Comparison of ENCODE assay signal across 17 mouse cellular contexts in genomic region chr19:41837917-41838261, GRCm38 (mm10). TPM values are rescaled to one million over a fixed set of nuclear protein-coding genes. Genes with fewer than 3 reads are reported as not detected.
DNase-seq lines count a peak whose midpoint lies in the region; ATAC-seq and TF ChIP-seq lines count a peak whose summit lies in the region.
"Had no signal": no experiment of that assay in that cellular context is flagged by ENCODE, and none has a peak within 500 bp of the region (broad histone marks: within the 10 kb centered on the region; RNA-seq: fewer than 3 reads in every experiment).

No protein-coding gene starts in this region.

- ATAC-seq in heart, embryonic 12.5 days (ENCODE audit: insufficient number of reproducible peaks, low FRiP score): 0 out of 2 replicates have a peak, but pooled peaks have one; percentile 5
- no peak for ATAC-seq in G1E (ENCODE audit: extremely low read depth, insufficient number of reproducible peaks, low FRiP score, poor library complexity, severe bottlenecking)
- peak; percentile 79 for ATAC-seq in intestine, postnatal 0 days
- ATAC-seq: midbrain, embryonic 16.5 days; Patski had no signal

- H3K9me3 ChIP-seq in heart, embryonic 12.5 days (replicated peaks): no peaks in the 10 kb centered on the region
- no peaks in the 10 kb centered on the region for H3K9me3 ChIP-seq in G1E (replicated peaks)
- H3K9me3 ChIP-seq in intestine, postnatal 0 days (ENCODE audit: control insufficient read depth): no peaks in the 10 kb centered on the region
- H3K9me3 ChIP-seq: embryonic facial prominence, embryonic 15.5 days had no signal

- no peak overlapping the region for H3K4me3 ChIP-seq in heart, embryonic 12.5 days
- H3K4me3 ChIP-seq in G1E (ENCODE audit: low read depth, low read length): peak overlapping the region; percentile 46; the same call in 1 of the 2 replicates
- peak overlapping the region; percentile 11; the same call in 1 of the 2 replicates for H3K4me3 ChIP-seq in intestine, postnatal 0 days (ENCODE audit: low read depth, low read length)
- H3K4me3 ChIP-seq: embryonic facial prominence, embryonic 15.5 days; gastrocnemius, adult 2 months had no signal

- WGBS in heart, embryonic 12.5 days: 16% methylated on average over 4 of the region's 4 CpGs
- 21% methylated on average over 4 of the region's 4 CpGs for whole genome bisulfite sequencing in intestine, postnatal 0 days

- 0 out of 2 replicates have a peak overlapping the region, but pooled peaks have one; percentile 12 for H3K27ac ChIP-seq in heart, embryonic 12.5 days (ENCODE audit: poor library complexity, severe bottlenecking)
- H3K27ac ChIP-seq in intestine, postnatal 0 days (ENCODE audit: low read depth, low read length): peak overlapping the region; percentile 72
- H3K27ac ChIP-seq: embryonic facial prominence, embryonic 15.5 days; gastrocnemius, adult 2 months; hindbrain, embryonic 14.5 days had no signal

- H3K9ac ChIP-seq in heart, embryonic 12.5 days: no peak overlapping the region
- no peak overlapping the region for H3K9ac ChIP-seq in intestine, postnatal 0 days (ENCODE audit: low read depth, low read length)
- H3K9ac ChIP-seq: embryonic facial prominence, embryonic 15.5 days; hindbrain, embryonic 14.5 days had no signal

- no peak for DNase-seq in heart, postnatal 10 days
- no peak for DNase-seq in G1E (ENCODE audit: low spot score)
- DNase-seq in lung, postnatal 10 days: peak; percentile 56
- DNase-seq in MN1 (ENCODE audit: low spot score): no peak
- no peak for DNase-seq in adrenal gland, postnatal 10 days
- DNase-seq in right cerebral cortex, postnatal 25 days: no peak
- DNase-seq: adrenal gland, postnatal 14 days; cerebellum, postnatal 10 days; gastrocnemius, adult 2 months; right cerebral cortex, postnatal 4 days; thymus, adult 2 months had no signal

- no peaks in the 10 kb centered on the region for H3K36me3 ChIP-seq in heart, embryonic 12.5 days
- peaks cover 22% of the 10 kb centered on the region for H3K36me3 ChIP-seq in G1E (replicated peaks)
- no peaks in the 10 kb centered on the region for H3K36me3 ChIP-seq in intestine, postnatal 0 days (ENCODE audit: control insufficient read depth, insufficient read depth)
- H3K36me3 ChIP-seq: embryonic facial prominence, embryonic 15.5 days had no signal

- no peak for TF ChIP-seq CTCF in G1E (IDR thresholded peaks at IDR 0.05; ENCODE audit: low read depth, low read length)
- no peak for TF ChIP-seq CTCF in intestine, postnatal 0 days (IDR thresholded peaks at IDR 0.05; ENCODE audit: low read depth)

- H3K27me3 ChIP-seq in heart, embryonic 12.5 days (replicated peaks): no peaks in the 10 kb centered on the region
- H3K27me3 ChIP-seq in G1E (ENCODE audit: insufficient read depth, low read length): no peaks in the 10 kb centered on the region
- no peaks in the 10 kb centered on the region for H3K27me3 ChIP-seq in intestine, postnatal 0 days (replicated peaks; ENCODE audit: control insufficient read depth, insufficient read depth, low read length)

- intact Hi-C loops in heart, postnatal 10 days (cut with DNase I): no loop called here

- H3K4me1 ChIP-seq in heart, embryonic 12.5 days (replicated peaks): peaks cover 51% of the 10 kb centered on the region
- H3K4me1 ChIP-seq in G1E (ENCODE audit: insufficient read depth, low read depth, low read length): peaks cover 86% of the 10 kb centered on the region
- no peaks in the 10 kb centered on the region; the same call in 1 of the 2 replicates for H3K4me1 ChIP-seq in intestine, postnatal 0 days (replicated peaks; ENCODE audit: control insufficient read depth, insufficient read depth, low read length)

- H3K4me2 ChIP-seq in heart, embryonic 12.5 days: 0 out of 2 replicates have a peak overlapping the region, but pooled peaks have one; percentile 6
- peak overlapping the region; percentile 51 for H3K4me2 ChIP-seq in intestine, postnatal 0 days (replicated peaks; ENCODE audit: low read depth)
- H3K4me2 ChIP-seq: embryonic facial prominence, embryonic 15.5 days; hindbrain, embryonic 14.5 days had no signal

RNA-seq across cellular contexts. Expression of gene Frat1, which starts 8.1 kb away (rescaled TPM):
- 2.5 and 3.2 TPM in 2 replicates for polyA plus RNA-seq in heart, embryonic 12.5 days (2016; fragmentation: Nextera tagmentation; extraction: Ambion mirVana)
- 1 to 10 TPM; 2.2 to 3.8 TPM for total RNA-seq in heart, postnatal 10 days (2021)
- total RNA-seq in G1E (2014; fragmentation: Nextera tagmentation) (11.4 and 13.5 TPM in 2 replicates), G1E (2017) (17.9 and 19.8 TPM in 2 replicates)
- 41.1 and 52.6 TPM in 2 replicates for polyA plus RNA-seq in G1E (2012)
- polyA plus RNA-seq in intestine, postnatal 0 days (2015; fragmentation: Nextera tagmentation; extraction: Ambion mirVana): 6.4 and 8.3 TPM in 2 replicates
- 10 to 100 TPM in 1 of 2 experiments, 1 to 10 TPM in 1; 8.6 to 11.7 TPM for total RNA-seq in adrenal gland, postnatal 10 days (2021)

RNA-seq across cellular contexts. Expression of gene Frat2, which starts 10.0 kb away (rescaled TPM):
- polyA plus RNA-seq in heart, embryonic 12.5 days (2016; fragmentation: Nextera tagmentation; extraction: Ambion mirVana): 3.6 TPM in 2 replicates
- total RNA-seq in heart, postnatal 10 days (2021): 1 to 10 TPM; 4.7 to 6.9 TPM
- total RNA-seq in G1E (2014; fragmentation: Nextera tagmentation): 15.3 and 17.8 TPM in 2 replicates
- 23.4 and 30.4 TPM in 2 replicates for total RNA-seq in G1E (2017)
- 42.6 and 60.2 TPM in 2 replicates for polyA plus RNA-seq in G1E (2012)
- 3.8 and 4.5 TPM in 2 replicates for polyA plus RNA-seq in intestine, postnatal 0 days (2015; fragmentation: Nextera tagmentation; extraction: Ambion mirVana)
- total RNA-seq in adrenal gland, postnatal 10 days (2021): 1 to 10 TPM; 4.8 to 7.1 TPM

RNA-seq across cellular contexts. Expression of gene Arhgap19, which starts 36.0 kb away (rescaled TPM):
- polyA plus RNA-seq in heart, embryonic 12.5 days (2016; fragmentation: Nextera tagmentation; extraction: Ambion mirVana): 17.8 and 19.5 TPM in 2 replicates
- total RNA-seq in heart, postnatal 10 days (2021): 1 to 10 TPM; 4.6 to 4.9 TPM
- 66.1 and 95.6 TPM in 2 replicates for total RNA-seq in G1E (2014; fragmentation: Nextera tagmentation)
- total RNA-seq in G1E (2017): 41.0 and 46.9 TPM in 2 replicates
- 6.9 and 9.0 TPM in 2 replicates for polyA plus RNA-seq in G1E (2012)
- polyA plus RNA-seq in intestine, postnatal 0 days (2015; fragmentation: Nextera tagmentation; extraction: Ambion mirVana): 3.5 TPM in 2 replicates
- 1 to 10 TPM; 7.6 to 8.6 TPM for total RNA-seq in adrenal gland, postnatal 10 days (2021)

RNA-seq across cellular contexts. Expression of gene Rrp12, which starts 58.1 kb away (rescaled TPM):
- 16.9 TPM in 2 replicates for polyA plus RNA-seq in heart, embryonic 12.5 days (2016; fragmentation: Nextera tagmentation; extraction: Ambion mirVana)
- 10 to 100 TPM; 17.7 to 20.9 TPM for total RNA-seq in heart, postnatal 10 days (2021)
- total RNA-seq in G1E (2014; fragmentation: Nextera tagmentation): 14.9 and 16.9 TPM in 2 replicates
- total RNA-seq in G1E (2017): 13.5 and 16.5 TPM in 2 replicates
- polyA plus RNA-seq in G1E (2012): 31.0 and 33.8 TPM in 2 replicates
- polyA plus RNA-seq in intestine, postnatal 0 days (2015; fragmentation: Nextera tagmentation; extraction: Ambion mirVana): 4.7 and 5.0 TPM in 2 replicates
- 10 to 100 TPM; 12.6 to 12.8 TPM for total RNA-seq in adrenal gland, postnatal 10 days (2021)

Comparison
In these comparisons a context has a peak if more than half of its experiments do, and no peak if none do; other contexts are left out.
1. RNA of gene Arhgap19, which starts 36.0 kb away (total RNA-seq): 41.0 to 95.6 TPM in G1E; 7.6 to 8.6 TPM in adrenal gland, postnatal 10 days and 4.6 to 4.9 TPM in heart, postnatal 10 days; every median in the first group is over 4 times any median in the second.